Mouse (Mus musculus) hindbrain, embryonic 13.5 days (tissue): ENCODE data around the gene Adgra3. TPM values are rescaled to one million over a fixed set of nuclear protein-coding genes. Genes with fewer than 3 reads are reported as not detected.

Experiments
- ATAC-seq: fragments of 200-750 bp; cut with Nextera tagmentation; 2 replicates; pipeline ENCODE4 v1.8.0; 2017; ENCODE audit warnings: moderate TSS enrichment; ENCODE audit not compliant: low FRiP score
- H3K27ac ChIP-seq: fragments of 300-500 bp; sonication (generic); 2 replicates; pipeline ENCODE4 v1.5.1; 2015; ENCODE audit warnings: inconsistent platforms, mild to moderate bottlenecking, moderate library complexity
- H3K27me3 ChIP-seq: fragments of 300-500 bp; sonication (generic); 2 replicates; pipeline ENCODE4 v1.6.1; 2015; ENCODE audit warnings: mild to moderate bottlenecking, inconsistent platforms
- H3K36me3 ChIP-seq: fragments of 300-500 bp; sonication (generic); 2 replicates; pipeline ENCODE4 v1.6.1; 2015; ENCODE audit warnings: mild to moderate bottlenecking, inconsistent platforms
- H3K4me1 ChIP-seq: fragments of 300-500 bp; sonication (generic); replicated peaks from 2 replicates; pipeline ENCODE4 v1.6.1; 2015; ENCODE audit warnings: inconsistent platforms
- H3K4me2 ChIP-seq: fragments of 300-500 bp; sonication (generic); 2 replicates; pipeline ENCODE4 v1.6.1; 2015; ENCODE audit warnings: inconsistent platforms, mild to moderate bottlenecking, moderate library complexity
- H3K4me3 ChIP-seq: fragments of 300-500 bp; sonication (generic); 2 replicates; pipeline ENCODE4 v1.5.1; 2015; ENCODE audit warnings: mild to moderate bottlenecking, inconsistent platforms
- H3K9ac ChIP-seq: fragments of 300-500 bp; sonication (generic); 2 replicates; pipeline ENCODE4 v1.6.1; 2015; ENCODE audit warnings: mild to moderate bottlenecking, inconsistent platforms
- H3K9me3 ChIP-seq: fragments of 300-500 bp; sonication (generic); 2 replicates; pipeline ENCODE4 v1.6.1; 2016; ENCODE audit warnings: inconsistent platforms
- WGBS: fragments of 180-500 bp; shearing (Covaris S2); methylation state at CpG from one replicate; pipeline ENCODE4 v1.1.7; 2015; 5-methylcytosine and 5-hydroxymethylcytosine counted together
- polyA plus RNA-seq: library from polyadenylated mRNA; unstranded; fragments of >200 nt; fragmentation: Nextera tagmentation; extraction: Ambion mirVana; gene quantifications from 2 replicates; pipeline ENCODE4 v1.2.1, GENCODE M21; 2015

The Adgra3 gene
- polyA plus RNA-seq, 1 experiment from 2014 or later, result 19.6 TPM

DNA sequence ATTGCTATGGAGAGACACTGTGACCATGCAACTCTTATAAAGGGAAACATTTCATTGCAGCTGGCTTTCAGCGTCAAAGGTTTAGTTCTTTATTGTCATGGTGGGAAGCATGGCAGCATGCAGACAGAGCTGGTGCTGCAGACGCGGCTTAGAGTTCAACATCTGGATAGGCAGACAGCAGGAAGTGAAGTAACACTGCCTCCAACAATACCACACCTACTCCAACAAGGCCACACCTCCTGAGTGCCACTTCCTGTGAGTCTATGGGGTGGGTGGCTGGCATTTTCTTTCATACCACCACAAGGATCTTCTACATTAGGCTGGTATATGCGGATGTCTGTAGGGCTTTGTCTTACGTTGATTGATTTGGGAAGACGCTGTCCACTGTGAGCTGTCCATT, 29.1 kb downstream of the Adgra3 start:
- 89% methylated on average over 6 of the region's 6 CpGs for WGBS
- Histone ChIP-seq H3K4me3 (no peak overlapping the region), H3K4me1 (peaks cover 32% of the 10 kb centered on the region)

GRCm38 (mm10) chr5:50027561-50027960, 31.2 kb downstream of the Adgra3 start:
- Histone ChIP-seq H3K36me3 (peaks cover 19% of the 10 kb centered on the region), H3K9ac (no peak overlapping the region; the same call in 1 of the 2 replicates), H3K4me1 (peaks cover 21% of the 10 kb centered on the region), H3K27ac (0 out of 2 replicates have a peak overlapping the region, but pooled peaks have one; percentile 10), H3K9me3 (no peaks in the 10 kb centered on the region), H3K4me2 (no peak overlapping the region), H3K4me3 (no peak overlapping the region), H3K27me3 (no peaks in the 10 kb centered on the region)
- peak; percentile 60; the same call in 1 of the 2 replicates for ATAC-seq
- 53% methylated on average over 5 of the region's 5 CpGs for WGBS

More for the DNA sequence above, 29.1 kb downstream of the Adgra3 start:
- 0 out of 2 replicates have a peak, but pooled peaks cover 3% of the 10 kb centered on the region for H3K36me3 ChIP-seq
- H3K27me3 ChIP-seq, result no peaks in the 10 kb centered on the region
- no peak overlapping the region for H3K27ac ChIP-seq
- no peaks in the 10 kb centered on the region for H3K9me3 ChIP-seq
- H3K4me2 ChIP-seq, result no peak overlapping the region
- no peak for ATAC-seq
- no peak overlapping the region for H3K9ac ChIP-seq

DNA sequence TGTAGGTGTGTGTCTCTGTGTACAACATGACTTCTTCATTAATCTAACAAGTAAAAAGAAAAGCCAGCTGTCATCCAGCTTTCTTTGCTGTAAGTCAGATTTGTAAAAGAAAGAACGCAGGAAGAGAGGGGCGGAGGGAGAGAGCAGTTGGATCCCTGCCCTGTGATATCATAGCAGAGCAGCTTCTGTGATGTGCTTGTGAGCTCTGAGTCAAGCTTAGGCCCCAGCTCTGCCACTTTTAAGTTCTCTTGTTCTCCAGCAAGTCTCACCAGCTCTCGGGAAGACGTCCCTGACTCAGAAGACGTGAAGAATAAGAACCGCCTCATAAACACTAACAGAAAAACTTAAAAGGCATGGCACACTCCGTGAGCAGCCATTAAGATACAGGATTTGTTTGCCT, 31.8 kb downstream of the Adgra3 start:
- H3K4me1 ChIP-seq, result peaks cover 21% of the 10 kb centered on the region
- H3K9me3 ChIP-seq, result no peaks in the 10 kb centered on the region
- H3K36me3 ChIP-seq, result peaks cover 21% of the 10 kb centered on the region
- no peak overlapping the region for H3K4me2 ChIP-seq
- H3K9ac ChIP-seq, result no peak overlapping the region
- 61% methylated on average over 7 of the region's 7 CpGs for WGBS
- no peak overlapping the region for H3K4me3 ChIP-seq
- no peak for ATAC-seq
- peak overlapping the region; percentile 10; the same call in 1 of the 2 replicates for H3K27ac ChIP-seq
- H3K27me3 ChIP-seq, result no peaks in the 10 kb centered on the region

- peaks cover 21% of the 10 kb centered on the region for H3K4me1 ChIP-seq
- no peaks in the 10 kb centered on the region for H3K27me3 ChIP-seq
- H3K36me3 ChIP-seq, result peaks cover 25% of the 10 kb centered on the region
- 87% methylated on average over 3 of the region's 3 CpGs for WGBS
- H3K27ac ChIP-seq, result no peak overlapping the region
- H3K9ac ChIP-seq, result no peak overlapping the region
- no peaks in the 10 kb centered on the region for H3K9me3 ChIP-seq
- ATAC-seq, result no peak
- no peak overlapping the region for H3K4me3 ChIP-seq
- H3K4me2 ChIP-seq, result no peak overlapping the region
Measured at GRCm38 (mm10) chr5:50026148-50026547, 32.7 kb downstream of the Adgra3 start.

DNA sequence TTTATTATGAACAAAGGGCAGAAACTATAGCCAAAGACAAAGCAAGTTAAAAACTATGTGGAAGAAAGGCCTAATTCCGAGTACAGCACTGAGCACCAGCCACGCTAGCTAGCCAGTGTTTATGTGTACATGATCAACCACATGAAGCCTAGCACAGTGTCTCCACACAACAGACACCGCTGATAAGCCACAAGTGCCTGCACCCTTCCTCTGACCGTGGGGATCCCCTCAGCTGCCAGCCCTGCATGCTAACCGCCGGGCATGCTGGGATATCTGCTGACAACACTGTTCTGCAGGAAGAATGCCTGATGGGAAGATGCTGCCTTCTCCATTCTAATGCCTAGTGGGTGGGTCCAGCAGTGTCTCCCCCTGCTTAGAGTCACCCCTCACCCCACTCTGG, 34.7 kb downstream of the Adgra3 start:
- Histone ChIP-seq H3K9ac (no peak overlapping the region), H3K36me3 (peaks cover 33% of the 10 kb centered on the region), H3K4me2 (no peak overlapping the region), H3K4me3 (no peak overlapping the region), H3K27ac (no peak overlapping the region), H3K4me1 (peaks cover 21% of the 10 kb centered on the region), H3K27me3 (no peaks in the 10 kb centered on the region), H3K9me3 (no peaks in the 10 kb centered on the region)
- ATAC-seq, result no peak
- 90% methylated on average over 6 of the region's 6 CpGs for WGBS

DNA sequence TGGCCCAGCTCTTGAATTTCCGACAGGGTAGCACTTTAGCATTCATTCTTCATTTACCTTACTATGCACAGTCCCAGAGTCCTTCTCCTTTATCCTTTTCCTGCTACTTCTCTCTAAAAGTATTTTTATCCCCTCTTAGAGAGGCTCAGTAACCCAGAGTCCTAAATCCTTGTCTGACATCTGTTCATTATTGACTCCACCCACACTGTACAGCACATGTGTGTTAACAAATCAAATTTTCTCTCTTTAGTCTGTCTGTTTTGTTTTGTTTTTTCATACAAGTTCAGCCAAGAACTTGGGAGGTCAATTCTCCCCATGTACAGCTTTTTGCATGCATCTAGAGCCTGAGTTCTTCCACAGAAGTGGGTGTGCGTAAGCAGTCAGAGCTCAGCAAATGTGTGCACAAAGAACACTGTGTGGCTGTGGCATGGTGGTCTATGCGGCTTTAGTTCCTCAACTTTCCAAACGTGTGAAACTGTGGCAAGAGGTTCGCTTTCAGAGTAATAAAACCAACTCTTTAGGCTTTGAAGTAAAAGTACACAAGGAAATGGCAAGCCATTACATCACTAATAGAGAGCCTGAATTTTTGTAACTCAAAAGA, 42.7 kb downstream of the Adgra3 start:
- ATAC-seq, result no peak
- H3K4me1 ChIP-seq, result peaks cover 8% of the 10 kb centered on the region
- H3K36me3 ChIP-seq, result peaks cover 13% of the 10 kb centered on the region; the same call in 1 of the 2 replicates
- H3K9ac ChIP-seq, result no peak overlapping the region
- no peak overlapping the region for H3K27ac ChIP-seq
- no peaks in the 10 kb centered on the region for H3K9me3 ChIP-seq
- H3K4me2 ChIP-seq, result no peak overlapping the region
- H3K27me3 ChIP-seq, result no peaks in the 10 kb centered on the region
- no peak overlapping the region for H3K4me3 ChIP-seq
- 89% methylated on average over 5 of the region's 5 CpGs for WGBS

- Histone ChIP-seq H3K9me3 (no peaks in the 10 kb centered on the region), H3K36me3 (peaks cover 16% of the 10 kb centered on the region; the same call in 1 of the 2 replicates), H3K4me2 (no peak overlapping the region), H3K27ac (peak overlapping the region; percentile 35; the same call in 1 of the 2 replicates), H3K4me1 (peaks cover 8% of the 10 kb centered on the region), H3K9ac (no peak overlapping the region), H3K4me3 (no peak overlapping the region), H3K27me3 (no peaks in the 10 kb centered on the region)
- 61% methylated on average over 5 of the region's 5 CpGs for WGBS
- no peak for ATAC-seq
Measured at GRCm38 (mm10) chr5:50015147-50015697, 43.6 kb downstream of the Adgra3 start.

- Histone ChIP-seq H3K27me3 (no peaks in the 10 kb centered on the region), H3K4me1 (peaks cover 8% of the 10 kb centered on the region), H3K27ac (no peak overlapping the region; the same call in 1 of the 2 replicates), H3K4me2 (no peak overlapping the region), H3K4me3 (no peak overlapping the region), H3K9ac (no peak overlapping the region), H3K9me3 (no peaks in the 10 kb centered on the region), H3K36me3 (peaks cover 12% of the 10 kb centered on the region; the same call in 1 of the 2 replicates)
- WGBS, result 77% methylated on average over 7 of the region's 7 CpGs
- no peak for ATAC-seq
Measured at GRCm38 (mm10) chr5:50014658-50015057, 44.1 kb downstream of the Adgra3 start.

- Histone ChIP-seq H3K4me3 (no peak overlapping the region), H3K36me3 (peaks cover 16% of the 10 kb centered on the region; the same call in 1 of the 2 replicates), H3K9me3 (no peaks in the 10 kb centered on the region), H3K4me1 (peaks cover 8% of the 10 kb centered on the region), H3K27me3 (no peaks in the 10 kb centered on the region), H3K9ac (no peak overlapping the region), H3K4me2 (no peak overlapping the region), H3K27ac (no peak overlapping the region)
- WGBS, result 90% methylated on average over 4 of the region's 4 CpGs
- no peak for ATAC-seq
Measured at GRCm38 (mm10) chr5:50013965-50014364, 44.8 kb downstream of the Adgra3 start.

DNA sequence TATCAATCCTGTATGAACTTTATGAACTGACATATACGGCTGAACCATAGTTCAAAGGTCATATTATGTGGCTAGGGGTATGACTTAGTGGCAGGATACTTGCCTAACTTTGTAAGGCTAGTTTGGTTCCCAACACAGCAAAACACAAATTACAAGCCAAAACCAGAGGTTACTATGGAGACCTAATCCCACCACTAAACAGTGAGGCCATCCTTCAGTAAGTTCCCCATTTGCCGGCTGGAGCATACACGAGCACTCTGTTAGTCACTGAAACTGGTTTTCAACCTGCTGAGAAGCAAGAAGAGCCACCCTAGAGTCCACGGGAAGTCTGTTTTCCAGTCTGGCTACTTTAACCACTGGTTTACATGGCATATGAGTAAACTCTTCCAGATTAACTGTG, 50.0 kb downstream of the Adgra3 start:
- 67% methylated on average over 4 of the region's 4 CpGs for WGBS

GRCm38 (mm10) chr5:50006915-50007658, 51.7 kb downstream of the Adgra3 start:
- Histone ChIP-seq H3K36me3 (peaks cover 22% of the 10 kb centered on the region), H3K27me3 (no peaks in the 10 kb centered on the region), H3K27ac (no peak overlapping the region), H3K4me2 (no peak overlapping the region), H3K9ac (no peak overlapping the region), H3K4me1 (no peaks in the 10 kb centered on the region), H3K9me3 (no peaks in the 10 kb centered on the region), H3K4me3 (no peak overlapping the region)
- ATAC-seq, result 0 out of 2 replicates have a peak, but pooled peaks have one; percentile 32
- 89% methylated on average over 9 of the region's 9 CpGs for WGBS

More for the DNA sequence above, 50.0 kb downstream of the Adgra3 start:
- H3K4me1 ChIP-seq, result no peaks in the 10 kb centered on the region
- H3K9ac ChIP-seq, result no peak overlapping the region
- peaks cover 22% of the 10 kb centered on the region for H3K36me3 ChIP-seq
- H3K4me3 ChIP-seq, result no peak overlapping the region
- H3K9me3 ChIP-seq, result no peaks in the 10 kb centered on the region
- H3K4me2 ChIP-seq, result no peak overlapping the region
- H3K27ac ChIP-seq, result no peak overlapping the region
- H3K27me3 ChIP-seq, result no peaks in the 10 kb centered on the region
- no peak for ATAC-seq

DNA sequence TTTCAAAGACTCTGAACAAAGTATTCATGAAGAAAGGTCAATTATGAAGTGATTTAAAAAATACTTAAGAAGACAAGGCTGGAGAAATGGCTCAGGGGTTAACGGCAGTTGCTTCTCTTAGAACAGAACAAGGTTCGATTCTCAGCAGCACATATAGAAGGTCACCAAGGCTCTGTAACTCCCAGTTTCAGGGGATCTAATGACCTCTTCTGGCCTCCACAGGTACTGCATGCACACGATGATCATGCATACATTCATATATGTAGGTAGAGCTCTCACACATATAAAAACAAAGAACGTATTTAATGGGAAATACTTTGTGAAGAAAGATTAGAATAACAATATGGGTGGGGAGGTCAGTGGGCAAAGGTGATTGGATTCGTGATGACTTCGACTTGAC, 56.5 kb downstream of the Adgra3 start:
- no peak overlapping the region for H3K27ac ChIP-seq
- H3K4me1 ChIP-seq, result no peaks in the 10 kb centered on the region
- no peaks in the 10 kb centered on the region for H3K27me3 ChIP-seq
- H3K36me3 ChIP-seq, result peaks cover 13% of the 10 kb centered on the region
- 89% methylated on average over 6 of the region's 6 CpGs for whole genome bisulfite sequencing
- H3K9me3 ChIP-seq, result no peaks in the 10 kb centered on the region
- H3K9ac ChIP-seq, result no peak overlapping the region
- no peak for ATAC-seq
- H3K4me2 ChIP-seq, result no peak overlapping the region
- no peak overlapping the region for H3K4me3 ChIP-seq
